ENCODE assay signal across 11 mouse cellular contexts in genomic region chr3:132103454-132103853, GRCm38 (mm10). TPM values are rescaled to one million over a fixed set of nuclear protein-coding genes. Genes with fewer than 3 reads are reported as not detected.
DNase-seq lines count a peak whose midpoint lies in the region; ATAC-seq and TF ChIP-seq lines count a peak whose summit lies in the region.
"Had no signal": no experiment of that assay in that cellular context is flagged by ENCODE, and none has a peak within 500 bp of the region (broad histone marks: within the 10 kb centered on the region; RNA-seq: fewer than 3 reads in every experiment).

No protein-coding gene starts in this region.

- no peaks in the 10 kb centered on the region for H3K27me3 ChIP-seq in limb, embryonic 15.5 days
- no peaks in the 10 kb centered on the region for H3K27me3 ChIP-seq in stomach, embryonic 14.5 days (ENCODE audit: control insufficient read depth, insufficient read depth, low read length)
- H3K27me3 ChIP-seq: midbrain, embryonic 12.5 days had no signal

- peak overlapping the region; percentile 36; the same call in 1 of the 2 replicates for H3K27ac ChIP-seq in left cerebral cortex, adult 2 months
- H3K27ac ChIP-seq in limb, embryonic 15.5 days = no peak overlapping the region
- H3K27ac ChIP-seq in stomach, embryonic 14.5 days (ENCODE audit: low read length) = no peak overlapping the region
- H3K27ac ChIP-seq: forebrain, embryonic 10.5 days; hindbrain, embryonic 14.5 days; midbrain, embryonic 12.5 days had no signal

- H3K4me2 ChIP-seq in limb, embryonic 15.5 days = 0 out of 2 replicates have a peak overlapping the region, but pooled peaks have one; percentile 8
- peak overlapping the region; percentile 15 for H3K4me2 ChIP-seq in stomach, embryonic 14.5 days (replicated peaks; ENCODE audit: low read depth, low read length)
- H3K4me2 ChIP-seq: hindbrain, embryonic 14.5 days; midbrain, embryonic 12.5 days had no signal

- no peak overlapping the region for H3K9ac ChIP-seq in limb, embryonic 15.5 days
- no peak overlapping the region for H3K9ac ChIP-seq in stomach, embryonic 14.5 days (replicated peaks; ENCODE audit: low read depth, low read length)
- H3K9ac ChIP-seq: hindbrain, embryonic 14.5 days; midbrain, embryonic 12.5 days had no signal

- no peaks in the 10 kb centered on the region for H3K9me3 ChIP-seq in limb, embryonic 15.5 days
- H3K9me3 ChIP-seq in stomach, embryonic 14.5 days (ENCODE audit: control insufficient read depth, low read depth, low read length) = no peaks in the 10 kb centered on the region
- H3K9me3 ChIP-seq: forebrain, embryonic 10.5 days; midbrain, embryonic 12.5 days had no signal

- no peaks in the 10 kb centered on the region for H3K36me3 ChIP-seq in limb, embryonic 15.5 days
- no peaks in the 10 kb centered on the region for H3K36me3 ChIP-seq in stomach, embryonic 14.5 days (ENCODE audit: control insufficient read depth, insufficient read depth, low read length)
- H3K36me3 ChIP-seq: forebrain, embryonic 10.5 days; midbrain, embryonic 12.5 days had no signal

- ATAC-seq in frontal cortex, adult (ENCODE audit: low TSS enrichment) = peak; percentile 42
- ATAC-seq in limb, embryonic 15.5 days (ENCODE audit: insufficient number of reproducible peaks, low FRiP score, low TSS enrichment, low read depth) = no peak
- ATAC-seq in stomach, embryonic 14.5 days (ENCODE audit: insufficient number of reproducible peaks, insufficient read depth, low FRiP score, low read depth) = no peak

- no peak overlapping the region for H3K4me3 ChIP-seq in left cerebral cortex, adult 2 months
- H3K4me3 ChIP-seq in limb, embryonic 15.5 days = no peak overlapping the region
- H3K4me3 ChIP-seq in stomach, embryonic 14.5 days (ENCODE audit: low read depth, low read length) = no peak overlapping the region
- H3K4me3 ChIP-seq: forebrain, embryonic 10.5 days; midbrain, embryonic 12.5 days had no signal

- intact Hi-C loops in left cerebral cortex, adult 2 months (cut with DNase I) = no loop called here
- intact Hi-C loops in left cerebral cortex, postnatal 14 days (cut with DNase I) = no loop called here

- DNase-seq in frontal cortex, postnatal 10 days (ENCODE audit: low spot score in 2 of 2) = no peak
- DNase-seq in left cerebral cortex, adult 2 months (ENCODE audit: extremely low spot score in 1 of 2, low spot score in 2 of 2) = no peak
- DNase-seq in left cerebral cortex, postnatal 14 days (ENCODE audit: low spot score in 2 of 2) = no peak
- no peak for DNase-seq in Muller cell, postnatal 12 days (ENCODE audit: inconsistent ontology term)
- DNase-seq in kidney, adult 18-20 months = no peak

- peaks cover 5% of the 10 kb centered on the region; the same call in 1 of the 2 replicates for H3K4me1 ChIP-seq in limb, embryonic 15.5 days
- no peaks in the 10 kb centered on the region for H3K4me1 ChIP-seq in stomach, embryonic 14.5 days (ENCODE audit: control insufficient read depth, insufficient read depth, low read length)
- H3K4me1 ChIP-seq: forebrain, embryonic 10.5 days; midbrain, embryonic 12.5 days had no signal

- 62% methylated on average over 7 of the region's 7 CpGs for WGBS in limb, embryonic 15.5 days
- 46% methylated on average over 7 of the region's 7 CpGs for WGBS in stomach, embryonic 14.5 days

- TF ChIP-seq CTCF in left cerebral cortex, adult 2 months (IDR thresholded peaks at IDR 0.05) = no peak

RNA-seq across cellular contexts. Expression of gene Dkk2, which starts 18.4 kb away (rescaled TPM):
- 1 to 10 TPM in 1 of 2 experiments, under 1 TPM in 1; 0.56 to 1.2 TPM for total RNA-seq in left cerebral cortex, adult 2 months (2021)
- 1 to 10 TPM in 1 of 2 experiments, under 1 TPM in 1; 0.81 to 1.2 TPM for total RNA-seq in left cerebral cortex, postnatal 14 days (2021)
- polyA plus RNA-seq in limb, embryonic 15.5 days (2015; fragmentation: Nextera tagmentation; extraction: Ambion mirVana) = 68.7 and 88.5 TPM in 2 replicates
- 9.6 and 11.0 TPM in 2 replicates for polyA plus RNA-seq in stomach, embryonic 14.5 days (2014; fragmentation: Nextera tagmentation; extraction: Ambion mirVana)
